Mouse (Mus musculus): ENCODE measurements around the gene Arl8b. TPM values are rescaled to one million over a fixed set of nuclear protein-coding genes. Genes with fewer than 3 reads are reported as not detected.

Gene Arl8b
- polyA plus RNA-seq, 1 experiment: 9.6 TPM

DNA sequence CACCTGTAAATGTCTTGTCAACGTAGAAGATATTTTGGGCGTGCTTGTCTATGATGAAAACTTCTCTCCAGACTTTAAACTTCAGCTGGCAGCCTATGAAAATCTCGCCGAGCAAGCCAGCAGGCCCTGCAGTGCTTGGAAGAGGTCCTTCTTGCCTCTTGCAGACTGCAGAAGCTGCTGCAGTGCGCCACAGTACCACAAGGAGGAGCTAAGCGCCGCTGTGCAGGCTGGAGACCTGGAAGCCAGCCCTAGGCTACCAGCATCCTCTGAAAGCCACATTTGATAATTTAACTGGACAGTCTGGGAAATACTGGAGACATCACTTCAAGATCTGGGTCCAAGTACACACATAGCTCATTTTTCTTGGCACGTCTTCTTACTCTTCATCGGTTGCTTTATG, 10.0 kb upstream of the Arl8b start:
- H3K27ac ChIP-seq (ENCODE audit: insufficient read depth, low read depth, low read length): no peak overlapping the region
- H3K4me3 ChIP-seq (ENCODE audit: low read depth, low read length): no peak overlapping the region
- H3K36me3 ChIP-seq (ENCODE audit: control insufficient read depth, insufficient read depth, low read length): no peaks in the 10 kb centered on the region
- H3K27me3 ChIP-seq (ENCODE audit: control insufficient read depth, insufficient read depth, low read length): no peaks in the 10 kb centered on the region
- WGBS: 14% methylated on average over 9 of the region's 9 CpGs
- peaks cover 4% of the 10 kb centered on the region; the same call in 1 of the 2 replicates for H3K4me1 ChIP-seq (ENCODE audit: control insufficient read depth, insufficient read depth, insufficient read length, low read length)
- TF ChIP-seq CTCF (IDR thresholded peaks at IDR 0.05; ENCODE audit: extremely low read depth, insufficient read length, insufficient replicate concordance, low read depth, low read length) (peak; percentile 88), POLR2A (IDR thresholded peaks at IDR 0.05; ENCODE audit: low read depth, low read length) (no peak)

DNA sequence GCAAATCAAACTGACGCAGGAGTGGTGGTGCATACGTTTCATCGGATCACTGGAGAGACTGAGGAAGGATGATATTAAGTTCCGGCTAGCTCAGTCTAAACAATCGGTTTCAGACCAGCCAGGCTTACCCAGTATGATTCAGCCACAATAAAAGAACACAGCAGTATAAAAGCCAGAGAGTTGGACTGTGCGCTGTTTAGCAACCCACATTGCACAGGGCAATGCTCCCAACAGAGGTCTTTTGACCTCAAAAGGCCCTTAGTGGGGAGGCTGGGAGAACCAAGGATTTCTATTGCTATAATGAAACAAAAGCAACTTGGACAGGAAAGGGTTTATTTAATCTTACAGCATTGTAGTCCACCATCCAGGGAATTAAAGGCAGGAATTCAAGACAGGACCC, 9.4 kb upstream of the Arl8b start:
- TF ChIP-seq POLR2A (IDR thresholded peaks at IDR 0.05; ENCODE audit: low read depth, low read length) (no peak), CTCF (IDR thresholded peaks at IDR 0.05; ENCODE audit: extremely low read depth, insufficient read length, insufficient replicate concordance, low read depth, low read length) (no peak)
- WGBS: 86% methylated on average over 6 of the region's 6 CpGs
- Histone ChIP-seq H3K27me3 (ENCODE audit: control insufficient read depth, insufficient read depth, low read length) (no peaks in the 10 kb centered on the region), H3K4me3 (ENCODE audit: low read depth, low read length) (no peak overlapping the region), H3K27ac (ENCODE audit: insufficient read depth, low read depth, low read length) (no peak overlapping the region), H3K36me3 (ENCODE audit: control insufficient read depth, insufficient read depth, low read length) (no peaks in the 10 kb centered on the region), H3K4me1 (ENCODE audit: control insufficient read depth, insufficient read depth, insufficient read length, low read length) (peaks cover 7% of the 10 kb centered on the region; the same call in 1 of the 2 replicates)

DNA sequence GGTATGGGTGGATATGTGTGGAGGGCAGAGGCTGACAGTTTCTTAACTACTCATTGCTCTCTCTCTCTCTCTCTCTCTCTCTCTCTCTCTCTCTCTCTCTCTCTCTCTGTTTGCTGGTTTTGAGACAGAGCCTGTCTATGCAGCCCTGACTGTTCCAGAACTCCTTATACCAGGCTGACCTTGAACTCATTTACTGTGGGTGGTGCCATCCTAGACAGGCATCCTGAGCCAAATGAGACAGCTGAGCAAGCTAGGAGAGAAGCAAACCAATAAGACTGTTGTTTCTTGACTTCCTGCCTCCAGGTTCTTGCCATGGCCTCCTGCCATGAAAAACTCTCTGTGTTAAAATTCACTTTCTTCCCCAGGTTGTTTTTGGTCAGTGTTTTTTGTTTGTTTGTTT, 6.6 kb upstream of the Arl8b start:
- H3K27ac ChIP-seq (ENCODE audit: insufficient read depth, low read depth, low read length): no peak overlapping the region
- TF ChIP-seq POLR2A (IDR thresholded peaks at IDR 0.05; ENCODE audit: low read depth, low read length) (no peak), CTCF (IDR thresholded peaks at IDR 0.05; ENCODE audit: extremely low read depth, insufficient read length, insufficient replicate concordance, low read depth, low read length) (no peak)
- no peak overlapping the region for H3K4me3 ChIP-seq (ENCODE audit: low read depth, low read length)
- no peaks in the 10 kb centered on the region for H3K36me3 ChIP-seq (ENCODE audit: control insufficient read depth, insufficient read depth, low read length)
- H3K27me3 ChIP-seq (ENCODE audit: control insufficient read depth, insufficient read depth, low read length): no peaks in the 10 kb centered on the region
- peaks cover 9% of the 10 kb centered on the region; the same call in 1 of the 2 replicates for H3K4me1 ChIP-seq (ENCODE audit: control insufficient read depth, insufficient read depth, insufficient read length, low read length)

- no peaks in the 10 kb centered on the region for H3K27me3 ChIP-seq (ENCODE audit: control insufficient read depth, insufficient read depth, low read length)
- WGBS: 18% methylated on average over 8 of the region's 8 CpGs
- H3K36me3 ChIP-seq (ENCODE audit: control insufficient read depth, insufficient read depth, low read length): no peaks in the 10 kb centered on the region
- peaks cover 9% of the 10 kb centered on the region; the same call in 1 of the 2 replicates for H3K4me1 ChIP-seq (ENCODE audit: control insufficient read depth, insufficient read depth, insufficient read length, low read length)
- H3K27ac ChIP-seq (ENCODE audit: insufficient read depth, low read depth, low read length): no peak overlapping the region
- no peak overlapping the region for H3K4me3 ChIP-seq (ENCODE audit: low read depth, low read length)
- TF ChIP-seq CTCF (IDR thresholded peaks at IDR 0.05; ENCODE audit: extremely low read depth, insufficient read length, insufficient replicate concordance, low read depth, low read length) (no peak), POLR2A (IDR thresholded peaks at IDR 0.05; ENCODE audit: low read depth, low read length) (no peak)
Observed at GRCm38 (mm10) chr6:108777560-108778287, 5.2 kb upstream of the Arl8b start.

DNA sequence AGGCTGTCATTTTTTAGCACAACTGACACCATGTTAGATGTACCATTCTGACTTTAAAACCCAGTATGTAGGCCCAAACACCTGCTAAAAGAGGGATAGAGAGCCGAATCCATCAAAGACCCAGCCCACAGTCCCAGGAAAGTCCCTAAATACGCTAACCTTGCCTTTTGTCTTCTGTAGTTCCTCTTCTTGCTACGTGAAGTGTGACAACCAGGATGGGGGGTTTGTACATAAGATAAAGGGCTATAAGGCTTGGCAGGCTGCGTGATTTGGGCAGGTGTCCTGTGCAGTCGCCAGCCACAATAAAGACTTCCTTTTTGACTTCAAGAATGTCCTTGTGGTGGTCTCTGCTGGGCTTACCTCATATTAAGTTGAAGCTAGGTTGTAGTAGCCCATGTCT, 4.5 kb upstream of the Arl8b start:
- H3K36me3 ChIP-seq (ENCODE audit: control insufficient read depth, insufficient read depth, low read length): no peaks in the 10 kb centered on the region
- no peak overlapping the region for H3K27ac ChIP-seq (ENCODE audit: insufficient read depth, low read depth, low read length)
- H3K27me3 ChIP-seq (ENCODE audit: control insufficient read depth, insufficient read depth, low read length): no peaks in the 10 kb centered on the region
- WGBS: 31% methylated on average over 5 of the region's 5 CpGs
- no peak overlapping the region for H3K4me3 ChIP-seq (ENCODE audit: low read depth, low read length)
- peaks cover 9% of the 10 kb centered on the region; the same call in 1 of the 2 replicates for H3K4me1 ChIP-seq (ENCODE audit: control insufficient read depth, insufficient read depth, insufficient read length, low read length)
- TF ChIP-seq CTCF (IDR thresholded peaks at IDR 0.05; ENCODE audit: extremely low read depth, insufficient read length, insufficient replicate concordance, low read depth, low read length) (no peak), POLR2A (IDR thresholded peaks at IDR 0.05; ENCODE audit: low read depth, low read length) (no peak)

GRCm38 (mm10) chr6:108781865-108782264, 1.0 kb upstream of the Arl8b start:
- Histone ChIP-seq H3K36me3 (ENCODE audit: control insufficient read depth, insufficient read depth, low read length) (no peaks in the 10 kb centered on the region), H3K27me3 (ENCODE audit: control insufficient read depth, insufficient read depth, low read length) (no peaks in the 10 kb centered on the region), H3K4me1 (ENCODE audit: control insufficient read depth, insufficient read depth, insufficient read length, low read length) (peaks cover 18% of the 10 kb centered on the region; the same call in 1 of the 2 replicates), H3K27ac (ENCODE audit: insufficient read depth, low read depth, low read length) (no peak overlapping the region), H3K4me3 (ENCODE audit: low read depth, low read length) (no peak overlapping the region)
- TF ChIP-seq CTCF (IDR thresholded peaks at IDR 0.05; ENCODE audit: extremely low read depth, insufficient read length, insufficient replicate concordance, low read depth, low read length) (no peak), POLR2A (IDR thresholded peaks at IDR 0.05; ENCODE audit: low read depth, low read length) (no peak)
- 59% methylated on average over 6 of the region's 6 CpGs for WGBS

GRCm38 (mm10) chr6:108783184-108783881, 434 bp downstream of the Arl8b start:
- under 1% methylated on average over 57 of the region's 57 CpGs for WGBS
- Histone ChIP-seq H3K27me3 (ENCODE audit: control insufficient read depth, insufficient read depth, low read length) (no peaks in the 10 kb centered on the region), H3K4me1 (ENCODE audit: control insufficient read depth, insufficient read depth, insufficient read length, low read length) (peaks cover 13% of the 10 kb centered on the region; the same call in 1 of the 2 replicates), H3K4me3 (ENCODE audit: low read depth, low read length) (peak overlapping the region; percentile 99), H3K27ac (ENCODE audit: insufficient read depth, low read depth, low read length) (peak overlapping the region; percentile 76), H3K36me3 (ENCODE audit: control insufficient read depth, insufficient read depth, low read length) (no peaks in the 10 kb centered on the region)
- TF ChIP-seq POLR2A (IDR thresholded peaks at IDR 0.05; ENCODE audit: low read depth, low read length): no peak
- no peak; the same call in 1 of the 2 replicates for TF ChIP-seq CTCF (IDR thresholded peaks at IDR 0.05; ENCODE audit: extremely low read depth, insufficient read length, insufficient replicate concordance, low read depth, low read length)
